Mouse (Mus musculus) lung, postnatal 0 days (tissue): ENCODE results near the gene Nfia.

Experiments used
- CTCF ChIP-seq: IDR thresholded peaks from 2 replicates; pipeline ENCODE4 v1.5.1; 2016; ENCODE audit warnings: antibody characterized with exemption, mild to moderate bottlenecking
- EP300 ChIP-seq: IDR thresholded peaks from 2 replicates; pipeline ENCODE4 v1.6.1; 2016; ENCODE audit warnings: antibody characterized with exemption, mild to moderate bottlenecking, control low read depth

DNA sequence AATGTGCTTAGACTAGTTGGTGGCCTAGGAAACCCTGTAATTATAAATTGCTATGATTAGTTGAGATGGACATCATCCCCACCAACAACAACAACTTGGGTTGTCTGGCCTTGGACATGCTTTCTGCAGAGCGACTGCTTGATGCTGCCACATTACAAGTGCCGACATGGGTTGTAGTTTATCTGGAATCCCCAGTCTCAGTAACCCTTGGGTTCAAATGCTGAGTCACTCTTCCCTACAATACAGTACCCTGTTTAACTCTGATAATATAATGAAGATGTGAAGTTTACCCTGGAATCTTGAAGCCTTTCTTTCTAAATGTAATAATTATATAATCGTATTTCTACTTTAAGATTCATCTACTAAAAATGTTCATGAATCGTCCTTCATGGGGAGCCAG lies 44.0 kb upstream of the Nfia start:
- no peak for TF ChIP-seq CTCF
- TF ChIP-seq EP300: no peak
